Mouse (Mus musculus): ENCODE measurements around the gene Ank. TPM values are rescaled to one million over a fixed set of nuclear protein-coding genes. Genes with fewer than 3 reads are reported as not detected.

Gene Ank
- polyA plus RNA-seq, 1 experiment from 2014 or later, result 16.2 TPM

DNA sequence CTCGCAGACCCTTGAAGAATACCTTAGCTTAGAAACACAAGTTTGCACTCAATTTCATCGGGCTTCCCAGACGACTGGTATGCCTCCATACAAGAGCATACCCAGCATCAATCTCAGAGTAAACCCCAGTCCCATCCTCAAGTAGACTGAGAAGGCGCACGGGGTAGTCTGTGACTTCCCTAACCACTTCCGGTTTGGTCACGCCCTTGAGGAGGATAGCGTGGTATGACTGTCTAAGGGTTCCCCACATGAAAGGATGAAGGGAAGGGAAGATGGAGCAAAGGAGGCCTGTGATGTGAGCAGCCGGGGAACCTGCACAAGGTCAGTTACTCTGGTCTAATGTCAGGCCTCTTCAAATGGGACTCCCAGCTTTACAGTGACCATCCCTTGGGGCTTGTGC is 161.3 kb downstream of the Ank start:
- WGBS, result 81% methylated on average over 9 of the region's 9 CpGs
- no peak overlapping the region for H3K9ac ChIP-seq (ENCODE audit: low read length)

GRCm38 (mm10) chr15:27629046-27629445 is 162.6 kb downstream of the Ank start:
- Histone ChIP-seq H3K4me1 (replicated peaks; ENCODE audit: control insufficient read depth, insufficient read depth) (peaks cover 5% of the 10 kb centered on the region; the same call in 1 of the 2 replicates), H3K9ac (ENCODE audit: low read length) (no peak overlapping the region), H3K27me3 (ENCODE audit: control insufficient read depth, insufficient read depth, low read length) (no peaks in the 10 kb centered on the region), H3K36me3 (ENCODE audit: control insufficient read depth, insufficient read depth, low read length) (0 out of 2 replicates have a peak, but pooled peaks cover 4% of the 10 kb centered on the region), H3K9me3 (ENCODE audit: control insufficient read depth, low read length) (no peaks in the 10 kb centered on the region), H3K4me3 (ENCODE audit: low read depth, low read length) (0 out of 2 replicates have a peak overlapping the region, but pooled peaks have one; percentile 80), H3K4me2 (replicated peaks; ENCODE audit: low read depth) (peak overlapping the region; percentile 82), H3K27ac (replicated peaks) (no peak overlapping the region)
- 64% methylated on average over 4 of the region's 4 CpGs for WGBS
- TF ChIP-seq EP300 (optimal IDR thresholded peaks at IDR 0.05) (no peak), CTCF (IDR thresholded peaks at IDR 0.05; ENCODE audit: low read depth) (no peak)
- ATAC-seq (ENCODE audit: low FRiP score, low TSS enrichment), result no peak
- no peak for DNase-seq (ENCODE audit: low spot score)

More for the DNA sequence above, 161.3 kb downstream of the Ank start:
- Histone ChIP-seq H3K4me1 (replicated peaks; ENCODE audit: control insufficient read depth, insufficient read depth) (peaks cover 5% of the 10 kb centered on the region; the same call in 1 of the 2 replicates), H3K27me3 (ENCODE audit: control insufficient read depth, insufficient read depth, low read length) (no peaks in the 10 kb centered on the region), H3K36me3 (ENCODE audit: control insufficient read depth, insufficient read depth, low read length) (0 out of 2 replicates have a peak, but pooled peaks cover 4% of the 10 kb centered on the region), H3K9me3 (ENCODE audit: control insufficient read depth, low read length) (no peaks in the 10 kb centered on the region), H3K27ac (replicated peaks) (no peak overlapping the region), H3K4me2 (replicated peaks; ENCODE audit: low read depth) (no peak overlapping the region), H3K4me3 (ENCODE audit: low read depth, low read length) (no peak overlapping the region)
- TF ChIP-seq CTCF (IDR thresholded peaks at IDR 0.05; ENCODE audit: low read depth) (no peak), EP300 (optimal IDR thresholded peaks at IDR 0.05) (no peak)
- no peak for DNase-seq (ENCODE audit: low spot score)
- ATAC-seq (ENCODE audit: low FRiP score, low TSS enrichment), result no peak

- Histone ChIP-seq H3K36me3 (ENCODE audit: control insufficient read depth, insufficient read depth, low read length) (0 out of 2 replicates have a peak, but pooled peaks cover 4% of the 10 kb centered on the region), H3K4me3 (ENCODE audit: low read depth, low read length) (peak overlapping the region; percentile 80), H3K4me2 (replicated peaks; ENCODE audit: low read depth) (peak overlapping the region; percentile 82), H3K27me3 (ENCODE audit: control insufficient read depth, insufficient read depth, low read length) (no peaks in the 10 kb centered on the region), H3K9me3 (ENCODE audit: control insufficient read depth, low read length) (no peaks in the 10 kb centered on the region), H3K9ac (ENCODE audit: low read length) (peak overlapping the region; percentile 93), H3K4me1 (replicated peaks; ENCODE audit: control insufficient read depth, insufficient read depth) (peaks cover 5% of the 10 kb centered on the region; the same call in 1 of the 2 replicates), H3K27ac (replicated peaks) (peak overlapping the region; percentile 83)
- DNase-seq (ENCODE audit: low spot score), result peak; percentile 35
- TF ChIP-seq EP300 (optimal IDR thresholded peaks at IDR 0.05), result no peak
- no peak for TF ChIP-seq CTCF (IDR thresholded peaks at IDR 0.05; ENCODE audit: low read depth)
- WGBS, result 2% methylated on average over 26 of the region's 53 CpGs
- peak; percentile 79 for ATAC-seq (ENCODE audit: low FRiP score, low TSS enrichment)
Measured at GRCm38 (mm10) chr15:27629800-27630600, 163.5 kb downstream of the Ank start.

DNA sequence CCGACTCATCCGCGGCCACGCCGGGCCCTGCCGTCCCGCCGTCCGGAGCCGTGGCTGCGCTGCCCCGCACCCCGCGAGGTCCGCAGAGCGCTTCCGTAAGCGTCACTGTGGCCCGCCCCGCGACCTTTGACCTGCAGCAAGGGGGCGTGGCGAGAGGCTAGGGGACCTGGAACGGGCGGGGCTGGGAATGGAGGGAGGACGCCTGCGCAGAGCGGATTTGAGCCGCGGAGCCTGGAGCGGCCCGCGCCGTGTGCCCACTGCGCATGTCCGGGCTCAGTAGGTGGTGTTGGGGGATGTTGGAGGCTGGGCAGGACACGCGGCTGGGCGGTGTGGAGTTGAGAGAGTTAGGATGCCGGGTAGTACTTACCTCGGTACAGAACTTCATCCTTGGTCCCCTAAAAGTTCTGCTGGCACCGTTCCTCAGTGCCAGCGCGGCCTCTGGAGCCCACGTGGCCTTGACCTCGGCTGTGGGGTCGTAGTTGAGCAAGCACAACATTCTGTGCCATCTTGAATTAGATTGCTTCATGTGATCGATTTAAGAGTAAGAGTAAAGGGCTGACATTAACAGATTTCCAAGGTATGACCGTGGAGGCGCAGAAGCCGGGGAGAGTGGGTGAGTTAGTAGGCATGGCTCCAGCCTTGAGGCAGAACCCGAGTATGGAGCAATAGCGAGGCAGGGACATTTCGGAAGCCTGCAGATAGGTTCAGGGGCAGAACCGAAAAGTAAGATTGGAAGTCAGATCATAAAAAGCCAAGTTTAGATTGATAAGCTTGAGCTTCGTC is 164.3 kb downstream of the Ank start, which contains the start of gene Otulin:
Otulin (minus strand) TSS at position 93 of the 783 bp plus-strand sequence.
- ATAC-seq (ENCODE audit: low FRiP score, low TSS enrichment), result peak; percentile 98
- peaks cover 5% of the 10 kb centered on the region; the same call in 1 of the 2 replicates for H3K4me1 ChIP-seq (replicated peaks; ENCODE audit: control insufficient read depth, insufficient read depth)
- no peaks in the 10 kb centered on the region for H3K27me3 ChIP-seq (ENCODE audit: control insufficient read depth, insufficient read depth, low read length)

DNA sequence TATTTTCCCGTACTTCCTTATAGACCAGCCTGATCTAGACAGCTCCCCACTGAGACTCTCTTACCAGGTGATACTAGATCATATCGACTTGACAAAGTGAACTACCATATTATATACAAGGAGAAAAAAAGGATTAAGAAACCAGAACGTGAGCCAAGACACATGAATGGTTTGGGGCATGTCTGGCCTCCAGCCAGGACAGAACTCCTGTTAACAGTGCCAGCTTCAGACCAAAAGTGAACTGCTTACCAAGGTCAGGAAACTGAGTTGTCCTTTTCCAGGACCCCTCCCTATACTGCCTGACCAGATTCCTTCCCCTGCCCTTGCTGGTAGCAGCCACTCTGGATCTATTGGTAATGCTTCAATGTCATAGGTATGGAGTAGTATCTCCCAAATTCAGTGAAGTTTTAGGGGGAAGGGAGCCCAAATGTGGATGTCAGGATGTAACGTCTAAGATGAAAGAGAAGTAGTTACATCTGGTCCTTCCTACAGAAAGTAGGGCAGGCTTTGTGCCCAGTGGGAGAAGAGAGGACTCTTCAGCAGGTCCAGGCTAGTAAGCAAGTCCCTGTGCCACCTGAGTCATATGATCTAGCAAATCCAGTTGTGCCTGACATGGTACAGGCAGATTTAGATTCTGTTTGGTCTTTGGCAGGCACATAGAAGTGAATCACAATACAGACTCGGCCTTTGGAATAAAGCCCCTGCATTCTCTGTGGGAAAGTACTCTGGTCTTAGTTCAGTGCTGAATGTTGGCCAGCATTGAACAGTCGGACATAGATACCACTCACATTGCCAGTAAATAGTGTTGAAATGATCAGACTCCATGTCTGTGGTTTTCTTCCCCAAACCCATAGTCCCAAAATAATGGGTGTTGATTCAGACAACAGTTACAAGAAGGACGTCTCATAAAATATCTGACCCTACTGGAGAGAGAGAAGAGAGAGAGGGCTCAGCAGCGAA is 167.7 kb downstream of the Ank start:
- Histone ChIP-seq H3K4me3 (ENCODE audit: low read depth, low read length) (no peak overlapping the region), H3K4me2 (replicated peaks; ENCODE audit: low read depth) (no peak overlapping the region), H3K9ac (ENCODE audit: low read length) (no peak overlapping the region), H3K36me3 (ENCODE audit: control insufficient read depth, insufficient read depth, low read length) (no peaks in the 10 kb centered on the region), H3K9me3 (ENCODE audit: control insufficient read depth, low read length) (no peaks in the 10 kb centered on the region), H3K27me3 (ENCODE audit: control insufficient read depth, insufficient read depth, low read length) (no peaks in the 10 kb centered on the region), H3K27ac (replicated peaks) (peak overlapping the region; percentile 65), H3K4me1 (replicated peaks; ENCODE audit: control insufficient read depth, insufficient read depth) (peaks cover under 1% of the 10 kb centered on the region; the same call in 1 of the 2 replicates)
- 55% methylated on average over 8 of the region's 8 CpGs for WGBS
- TF ChIP-seq EP300 (optimal IDR thresholded peaks at IDR 0.05) (no peak), CTCF (IDR thresholded peaks at IDR 0.05; ENCODE audit: low read depth) (no peak)
- ATAC-seq (ENCODE audit: low FRiP score, low TSS enrichment) (no peak), DNase-seq (ENCODE audit: low spot score) (no peak)

More for the DNA sequence above, 164.3 kb downstream of the Ank start, which contains the start of gene Otulin:
- 7% methylated on average over 49 of the region's 56 CpGs for WGBS
- Histone ChIP-seq H3K9me3 (ENCODE audit: control insufficient read depth, low read length) (no peaks in the 10 kb centered on the region), H3K9ac (ENCODE audit: low read length) (peak within 1 kb of the TSS; percentile 93), H3K27ac (replicated peaks) (peak within 1 kb of the TSS; percentile 83), H3K4me2 (replicated peaks; ENCODE audit: low read depth) (peak within 1 kb of the TSS; percentile 82), H3K36me3 (ENCODE audit: control insufficient read depth, insufficient read depth, low read length) (0 out of 2 replicates have a peak, but pooled peaks cover under 1% of the 10 kb centered on the region), H3K4me3 (ENCODE audit: low read depth, low read length) (peak within 1 kb of the TSS; percentile 80)
- TF ChIP-seq EP300 (optimal IDR thresholded peaks at IDR 0.05) (no peak), CTCF (IDR thresholded peaks at IDR 0.05; ENCODE audit: low read depth) (peak; percentile 31; the same call in 1 of the 2 replicates)
- DNase-seq (ENCODE audit: low spot score), result peak; percentile 98
